Mouse (Mus musculus) neural tube, embryonic 11.5 days (tissue): ENCODE results near the gene Tiam1. TPM values are rescaled to one million over a fixed set of nuclear protein-coding genes. Genes with fewer than 3 reads are reported as not detected.

Experiments
- ATAC-seq: fragments of 200-750 bp; cut with Nextera tagmentation; 2 replicates; pipeline ENCODE4 v1.8.0; 2017; ENCODE audit warnings: moderate number of reproducible peaks, mild to moderate bottlenecking, moderate TSS enrichment, moderate library complexity; ENCODE audit not compliant: insufficient read depth, low FRiP score, low TSS enrichment
- DNase-seq: peaks from one replicate; pipeline ENCODE4 v3.0.0-alpha.2; 2015; ENCODE audit warnings: low spot score
- H3K27ac ChIP-seq: fragments of 300-500 bp; sonication (generic); 2 replicates; pipeline ENCODE4 v1.5.1; 2014; ENCODE audit warnings: low read depth, mild to moderate bottlenecking, low read length
- H3K27me3 ChIP-seq: fragments of 300-500 bp; sonication (generic); 2 replicates; pipeline ENCODE4 v1.6.1; 2014; ENCODE audit warnings: mild to moderate bottlenecking, low read length, mixed read lengths; ENCODE audit not compliant: control insufficient read depth, insufficient read depth
- H3K36me3 ChIP-seq: fragments of 300-500 bp; sonication (generic); 2 replicates; pipeline ENCODE4 v1.6.1; 2014; ENCODE audit warnings: mild to moderate bottlenecking, low read length, moderate library complexity, mixed read lengths; ENCODE audit not compliant: control insufficient read depth, insufficient read depth
- H3K4me1 ChIP-seq: fragments of 300-500 bp; sonication (generic); 2 replicates; pipeline ENCODE4 v1.6.1; 2014; ENCODE audit warnings: low read length, mixed read lengths; ENCODE audit not compliant: control insufficient read depth, insufficient read depth
- H3K4me2 ChIP-seq: fragments of 300-500 bp; sonication (generic); 2 replicates; pipeline ENCODE4 v1.6.1; 2014; ENCODE audit warnings: low read depth, mild to moderate bottlenecking, moderate library complexity
- H3K4me3 ChIP-seq: fragments of 300-500 bp; sonication (generic); 2 replicates; pipeline ENCODE4 v1.5.1; 2014; ENCODE audit warnings: low read depth, low read length
- H3K9ac ChIP-seq: fragments of 300-500 bp; sonication (generic); 2 replicates; pipeline ENCODE4 v1.6.1; 2014; ENCODE audit warnings: mild to moderate bottlenecking, low read length
- H3K9me3 ChIP-seq: fragments of 300-500 bp; sonication (generic); 2 replicates; pipeline ENCODE4 v1.6.1; 2016; ENCODE audit warnings: low read length; ENCODE audit not compliant: control insufficient read depth
- WGBS: fragments of 180-500 bp; shearing (Covaris S2); extraction: QIAGEN DNeasy Blood & Tissue Kit; methylation state at CpG from one replicate; pipeline ENCODE4 v1.1.7; 2014; 5-methylcytosine and 5-hydroxymethylcytosine counted together
- polyA plus RNA-seq: library from polyadenylated mRNA; unstranded; fragments of >200 nt; fragmentation: Nextera tagmentation; extraction: Ambion mirVana; gene quantifications from 2 replicates; pipeline ENCODE4 v1.2.1, GENCODE M21; 2014

Tiam1 gene
- polyA plus RNA-seq, 1 experiment from 2014 or later = 27.7 TPM

DNA sequence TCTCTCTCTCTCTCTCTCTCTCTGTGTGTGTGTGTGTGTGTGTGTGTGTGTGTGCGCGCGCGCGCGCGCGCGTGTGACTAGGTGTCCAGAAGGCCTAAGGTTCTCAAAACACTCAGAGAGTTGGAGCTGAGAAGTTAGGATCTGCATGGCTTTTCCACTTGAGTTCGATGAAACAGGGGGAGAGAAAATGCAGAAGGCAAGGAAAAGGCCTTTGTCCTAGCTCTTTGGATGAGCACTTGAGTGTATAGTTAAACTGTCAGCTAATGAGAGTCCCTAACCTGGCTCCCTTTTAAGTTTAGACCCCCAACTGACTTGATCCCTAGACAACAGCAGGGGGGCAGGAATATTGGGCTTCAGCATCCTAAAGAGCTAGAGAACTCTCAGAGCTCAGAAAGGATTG, 3.0 kb downstream of the Tiam1 start:
- H3K36me3 ChIP-seq = no peaks in the 10 kb centered on the region
- H3K4me2 ChIP-seq = no peak overlapping the region
- H3K27ac ChIP-seq = no peak overlapping the region
- no peak for ATAC-seq
- no peak for DNase-seq
- H3K9ac ChIP-seq = no peak overlapping the region
- H3K4me3 ChIP-seq = no peak overlapping the region
- H3K4me1 ChIP-seq = peaks cover 9% of the 10 kb centered on the region
- no peaks in the 10 kb centered on the region for H3K9me3 ChIP-seq
- H3K27me3 ChIP-seq = no peaks in the 10 kb centered on the region
- WGBS = 83% methylated on average over 10 of the region's 10 CpGs

DNA sequence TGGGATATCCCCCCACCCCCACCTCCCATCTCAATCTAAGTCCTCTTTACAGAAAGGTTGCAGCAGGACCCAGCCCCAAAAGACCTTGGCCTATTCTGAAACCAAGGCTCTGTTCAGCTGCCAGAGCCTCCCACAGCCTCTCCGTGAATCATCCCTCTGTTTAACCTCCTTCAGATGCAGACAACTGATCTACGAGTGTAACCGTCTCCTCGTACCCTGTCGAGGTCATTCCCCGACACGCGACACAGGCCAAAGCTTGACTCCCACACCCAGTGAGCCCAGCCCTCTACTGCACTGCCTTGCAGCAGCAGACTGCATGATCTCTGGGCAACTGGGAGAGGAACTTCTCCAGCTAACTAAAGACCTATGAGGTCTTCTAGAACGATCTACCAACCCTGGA, 3.9 kb downstream of the Tiam1 start:
- no peak overlapping the region for H3K27ac ChIP-seq
- H3K4me3 ChIP-seq = no peak overlapping the region
- DNase-seq (no peak), ATAC-seq (no peak)
- H3K27me3 ChIP-seq = no peaks in the 10 kb centered on the region
- 34% methylated on average over 9 of the region's 9 CpGs for WGBS
- no peaks in the 10 kb centered on the region for H3K36me3 ChIP-seq
- no peaks in the 10 kb centered on the region for H3K9me3 ChIP-seq
- H3K9ac ChIP-seq = no peak overlapping the region
- peaks cover 6% of the 10 kb centered on the region for H3K4me1 ChIP-seq
- H3K4me2 ChIP-seq = no peak overlapping the region

DNA sequence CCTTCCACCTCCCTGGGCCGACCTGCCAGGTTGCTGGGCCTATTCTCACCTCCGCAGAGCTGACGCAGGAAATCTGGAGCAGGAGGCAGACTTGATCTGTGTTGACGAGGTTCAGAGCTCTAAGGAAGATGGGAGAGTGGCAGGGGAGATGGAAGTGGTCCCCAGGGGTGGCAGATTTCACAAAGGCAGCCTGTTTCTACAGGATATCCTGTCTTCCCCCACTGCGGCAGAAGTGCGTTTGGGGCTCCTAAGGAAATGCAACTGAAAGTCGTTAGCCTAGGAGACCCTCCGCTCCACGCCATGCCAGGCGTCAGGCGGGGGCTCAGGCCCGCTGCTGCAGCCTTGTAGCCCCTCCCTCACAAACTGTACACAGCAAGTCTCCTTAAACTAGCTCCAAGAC, 5.4 kb downstream of the Tiam1 start:
- WGBS = 78% methylated on average over 12 of the region's 12 CpGs
- Histone ChIP-seq H3K27ac (no peak overlapping the region), H3K4me1 (peaks cover 4% of the 10 kb centered on the region), H3K4me2 (no peak overlapping the region), H3K36me3 (no peaks in the 10 kb centered on the region), H3K4me3 (no peak overlapping the region), H3K9me3 (no peaks in the 10 kb centered on the region), H3K27me3 (no peaks in the 10 kb centered on the region), H3K9ac (no peak overlapping the region)
- no peak for ATAC-seq
- DNase-seq = no peak

DNA sequence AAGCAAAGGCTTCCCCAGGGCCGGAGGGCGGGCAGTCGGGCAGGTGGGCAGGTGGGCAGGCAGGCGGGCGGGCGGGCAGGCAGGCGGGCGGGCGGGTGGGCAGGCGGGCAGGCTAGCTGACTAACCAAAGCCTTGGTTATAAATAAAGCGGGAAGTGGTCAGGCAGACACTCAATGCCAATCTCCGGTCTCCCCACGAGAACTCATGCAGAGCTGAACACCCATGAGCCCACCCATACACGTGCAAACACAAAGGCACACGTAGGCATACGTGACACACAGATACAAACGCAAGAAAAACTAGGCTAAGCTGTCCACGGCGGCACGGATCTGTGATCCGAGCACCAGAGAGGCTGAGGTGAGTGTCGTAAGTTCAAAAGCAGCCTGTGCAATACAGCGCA, 6.4 kb downstream of the Tiam1 start:
- DNase-seq (no peak), ATAC-seq (no peak)
- Histone ChIP-seq H3K27me3 (no peaks in the 10 kb centered on the region), H3K4me2 (no peak overlapping the region), H3K9me3 (no peaks in the 10 kb centered on the region), H3K27ac (no peak overlapping the region), H3K36me3 (no peaks in the 10 kb centered on the region), H3K9ac (no peak overlapping the region), H3K4me3 (no peak overlapping the region), H3K4me1 (peaks cover 4% of the 10 kb centered on the region)
- WGBS = 99% methylated on average over 23 of the region's 23 CpGs

DNA sequence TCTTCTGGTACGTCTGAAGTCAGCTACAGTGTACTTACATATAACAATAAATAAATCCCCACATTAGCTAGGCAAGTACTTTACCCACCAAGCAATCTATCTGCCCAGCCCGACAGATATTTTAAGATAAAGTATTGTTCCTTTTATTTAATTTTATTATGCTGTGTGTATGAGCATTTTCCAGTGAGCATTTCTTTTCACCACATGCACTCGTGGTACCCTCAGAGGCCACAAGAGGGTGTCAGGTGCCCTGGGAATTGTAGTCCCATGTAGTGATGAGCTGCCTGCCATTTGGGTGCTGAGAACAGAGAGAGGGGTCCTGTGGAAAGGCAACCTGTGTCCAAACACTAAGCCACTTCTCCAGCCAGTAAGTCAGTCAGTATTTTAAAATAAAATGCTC, 8.0 kb downstream of the Tiam1 start:
- Histone ChIP-seq H3K27me3 (no peaks in the 10 kb centered on the region), H3K36me3 (no peaks in the 10 kb centered on the region), H3K27ac (no peak overlapping the region), H3K4me1 (peaks cover 4% of the 10 kb centered on the region), H3K4me3 (no peak overlapping the region), H3K9ac (no peak overlapping the region), H3K9me3 (no peaks in the 10 kb centered on the region), H3K4me2 (no peak overlapping the region)
- no peak for ATAC-seq
- DNase-seq = no peak
- 90% methylated on average over 3 of the region's 3 CpGs for WGBS

DNA sequence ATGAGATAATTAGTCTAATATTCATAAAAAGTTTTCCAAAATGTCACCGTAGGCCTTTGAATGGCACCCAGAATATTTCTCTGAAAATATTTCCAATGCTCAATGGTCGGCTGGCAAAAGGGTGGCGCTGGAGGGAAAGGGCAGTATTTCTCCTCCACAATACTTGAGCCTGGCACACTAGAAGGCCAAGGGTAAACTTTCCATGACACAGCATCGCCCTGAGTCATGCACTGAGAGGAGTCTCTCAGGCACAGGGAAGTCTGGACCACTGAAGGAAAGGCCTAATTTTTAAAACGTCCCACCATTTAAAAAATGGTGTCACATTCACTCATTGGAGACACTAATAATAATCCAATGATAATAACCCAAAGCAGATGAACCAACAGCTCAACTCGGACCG, 9.2 kb downstream of the Tiam1 start:
- no peak overlapping the region for H3K4me3 ChIP-seq
- 90% methylated on average over 6 of the region's 7 CpGs for WGBS
- H3K9me3 ChIP-seq = no peaks in the 10 kb centered on the region
- H3K27ac ChIP-seq = no peak overlapping the region
- no peaks in the 10 kb centered on the region for H3K36me3 ChIP-seq
- H3K4me1 ChIP-seq = 0 out of 2 replicates have a peak, but pooled peaks cover under 1% of the 10 kb centered on the region
- H3K4me2 ChIP-seq = no peak overlapping the region
- no peak overlapping the region for H3K9ac ChIP-seq
- no peaks in the 10 kb centered on the region for H3K27me3 ChIP-seq
- DNase-seq (no peak), ATAC-seq (no peak)

DNA sequence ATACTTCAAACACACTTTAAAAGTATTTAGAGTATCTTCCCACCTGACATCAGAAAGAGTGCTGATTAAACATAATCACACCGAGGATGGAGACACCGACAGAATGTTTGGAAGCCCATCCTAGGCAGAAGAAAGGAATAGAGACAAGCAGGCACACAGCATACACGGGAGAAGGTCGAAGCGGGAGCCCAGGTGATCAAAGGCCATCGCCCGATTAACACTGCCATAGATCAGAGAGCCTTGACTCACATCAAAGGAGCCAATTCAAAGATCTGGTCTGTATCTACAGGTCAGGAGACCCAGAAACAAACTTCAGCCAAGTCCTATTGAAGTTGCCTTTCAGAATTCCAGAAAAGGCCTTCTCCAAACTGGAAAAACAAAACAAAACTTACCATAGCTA, 10.8 kb downstream of the Tiam1 start:
- H3K9me3 ChIP-seq = no peaks in the 10 kb centered on the region
- no peak overlapping the region for H3K4me3 ChIP-seq
- no peaks in the 10 kb centered on the region for H3K27me3 ChIP-seq
- no peak overlapping the region for H3K4me2 ChIP-seq
- ATAC-seq (no peak), DNase-seq (no peak)
- WGBS = 51% methylated on average over 7 of the region's 7 CpGs
- H3K9ac ChIP-seq = no peak overlapping the region
- H3K36me3 ChIP-seq = no peaks in the 10 kb centered on the region
- H3K4me1 ChIP-seq = peaks cover 5% of the 10 kb centered on the region; the same call in 1 of the 2 replicates
- H3K27ac ChIP-seq = no peak overlapping the region

DNA sequence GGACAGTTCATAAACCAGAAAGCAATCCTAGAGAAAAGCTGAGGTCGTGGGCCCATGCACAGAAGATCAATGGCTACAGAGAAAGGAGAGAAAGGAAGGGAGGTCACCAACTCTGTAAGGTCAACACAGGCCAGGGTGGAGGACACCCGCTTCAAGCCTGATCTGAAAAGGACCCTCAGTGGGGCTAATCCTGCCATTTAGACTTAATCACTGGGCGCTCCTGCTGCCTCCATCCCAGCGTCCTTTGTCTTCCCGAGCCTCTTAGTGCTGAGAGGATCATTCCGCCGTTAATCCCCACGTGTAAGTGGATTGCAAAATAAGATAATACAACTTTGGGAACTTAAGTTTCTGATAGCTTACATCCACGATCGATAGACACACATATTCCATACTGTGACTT, 11.2 kb downstream of the Tiam1 start:
- H3K27ac ChIP-seq = no peak overlapping the region
- H3K4me1 ChIP-seq = peaks cover 5% of the 10 kb centered on the region; the same call in 1 of the 2 replicates
- WGBS = 31% methylated on average over 10 of the region's 10 CpGs
- H3K27me3 ChIP-seq = no peaks in the 10 kb centered on the region
- H3K4me3 ChIP-seq = no peak overlapping the region
- H3K9ac ChIP-seq = no peak overlapping the region
- no peak overlapping the region for H3K4me2 ChIP-seq
- H3K9me3 ChIP-seq = no peaks in the 10 kb centered on the region
- no peaks in the 10 kb centered on the region for H3K36me3 ChIP-seq
- DNase-seq = no peak
- ATAC-seq = no peak

DNA sequence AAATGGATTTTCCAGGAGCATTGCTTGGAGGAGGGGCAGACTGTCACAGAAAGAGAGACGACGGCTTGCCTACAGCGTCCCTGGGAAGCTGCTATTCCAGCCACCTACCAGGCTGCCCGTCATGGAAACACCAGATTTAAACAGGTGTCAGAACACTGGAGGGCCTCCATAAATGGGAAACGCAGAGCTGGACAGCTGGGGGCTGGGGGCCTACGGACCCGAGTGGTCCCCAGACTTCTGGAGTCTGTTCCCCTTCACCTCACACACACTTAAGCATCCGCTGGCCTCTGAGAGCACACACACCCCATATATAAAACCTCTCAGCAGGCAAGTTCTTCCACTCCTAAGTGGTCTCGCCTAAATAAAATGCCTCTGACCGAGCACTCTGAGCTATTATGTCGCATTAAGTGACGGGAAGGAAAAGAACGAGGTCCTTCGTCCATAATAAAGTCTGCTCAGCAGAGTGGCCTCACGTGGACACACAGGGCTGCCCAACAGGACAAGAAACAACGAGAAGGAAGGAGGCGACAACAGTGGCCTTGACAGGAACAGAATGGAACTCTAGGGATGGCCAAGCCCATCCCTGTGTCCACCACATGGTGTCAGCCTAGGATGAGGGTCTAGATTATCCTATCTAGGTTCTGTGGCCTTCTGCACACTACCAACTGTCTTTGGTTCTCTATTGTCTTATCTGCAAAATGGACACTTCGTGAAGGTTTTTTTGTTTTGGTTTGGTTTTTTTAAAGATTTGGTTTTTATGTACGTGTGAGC, 14.6 kb downstream of the Tiam1 start:
- no peaks in the 10 kb centered on the region for H3K27me3 ChIP-seq
- no peak overlapping the region for H3K9ac ChIP-seq
- H3K9me3 ChIP-seq = no peaks in the 10 kb centered on the region
- ATAC-seq (no peak; the same call in 1 of the 2 replicates), DNase-seq (no peak)
- no peak overlapping the region for H3K4me2 ChIP-seq
- peaks cover 5% of the 10 kb centered on the region; the same call in 1 of the 2 replicates for H3K4me1 ChIP-seq
- 38% methylated on average over 19 of the region's 19 CpGs for WGBS
- H3K4me3 ChIP-seq = no peak overlapping the region
- H3K27ac ChIP-seq = no peak overlapping the region
- H3K36me3 ChIP-seq = no peaks in the 10 kb centered on the region
